Mouse (Mus musculus): ENCODE results near the gene Klrb1b.

DNA sequence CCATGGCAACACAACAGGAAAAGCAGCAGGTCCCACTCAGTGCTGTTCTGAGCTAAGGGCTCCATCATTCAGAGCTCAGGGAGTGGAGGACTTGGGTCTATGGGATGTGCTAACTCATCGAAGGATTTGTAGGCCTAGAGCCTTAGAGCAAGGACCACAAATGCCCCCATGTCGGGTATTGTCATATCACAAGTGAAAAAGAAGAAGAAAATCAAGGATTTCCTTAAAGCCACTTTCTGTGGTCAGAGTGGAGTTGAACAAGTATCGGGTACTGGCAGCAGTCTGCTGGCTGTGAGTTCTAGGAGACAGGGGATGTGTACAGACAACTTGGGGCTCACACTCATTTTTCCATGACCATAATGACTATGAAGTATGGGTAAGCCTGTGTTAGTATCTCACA is 650 bp upstream of the Klrb1b start:
- TF ChIP-seq POLR2A (IDR thresholded peaks at IDR 0.05; ENCODE audit: low read depth, low read length): no peak
- no peak for TF ChIP-seq CTCF (IDR thresholded peaks at IDR 0.05; ENCODE audit: extremely low read depth, insufficient read length, insufficient replicate concordance, low read depth, low read length)
